Mouse (Mus musculus): Measurements from ENCODE around the gene Pidd1. TPM values are rescaled to one million over a fixed set of nuclear protein-coding genes. Genes with fewer than 3 reads are reported as not detected.

Pidd1 gene
- total and polyA plus RNA-seq, 3 experiments = 0.37 to 2.0 (median 0.70) TPM

GRCm38 (mm10) chr7:141470637-141470944 lies 26.8 kb upstream of the Pidd1 start:
- no peak overlapping the region for H3K9ac ChIP-seq (ENCODE audit: low read depth, low read length)
- H3K27me3 ChIP-seq (ENCODE audit: control insufficient read depth, insufficient read depth, low read length) = no peaks in the 10 kb centered on the region
- no peaks in the 10 kb centered on the region; the same call in 1 of the 2 replicates for H3K36me3 ChIP-seq (ENCODE audit: control insufficient read depth, insufficient read depth, low read length)
- no peaks in the 10 kb centered on the region; the same call in 1 of the 2 replicates for H3K79me2 ChIP-seq (replicated peaks; ENCODE audit: control insufficient read depth, insufficient read depth, low read length)
- no peak for DNase-seq
- no peak for TF ChIP-seq POLR2A (IDR thresholded peaks at IDR 0.05; ENCODE audit: insufficient read depth, low read depth, low read length)
- no peak for TF ChIP-seq EP300 (IDR thresholded peaks at IDR 0.05; ENCODE audit: insufficient read depth, low read depth, low read length)
- TF ChIP-seq CTCF (IDR thresholded peaks at IDR 0.05) = no peak
- H3K4me1 ChIP-seq (ENCODE audit: control insufficient read depth, insufficient read depth, low read length) = peaks cover 21% of the 10 kb centered on the region
- no peak overlapping the region for H3K4me3 ChIP-seq
- no peak overlapping the region for H3K27ac ChIP-seq
- intact Hi-C loops (cut with DNase I) = no loop called here
- WGBS = 93% methylated on average over 10 of the region's 10 CpGs

DNA sequence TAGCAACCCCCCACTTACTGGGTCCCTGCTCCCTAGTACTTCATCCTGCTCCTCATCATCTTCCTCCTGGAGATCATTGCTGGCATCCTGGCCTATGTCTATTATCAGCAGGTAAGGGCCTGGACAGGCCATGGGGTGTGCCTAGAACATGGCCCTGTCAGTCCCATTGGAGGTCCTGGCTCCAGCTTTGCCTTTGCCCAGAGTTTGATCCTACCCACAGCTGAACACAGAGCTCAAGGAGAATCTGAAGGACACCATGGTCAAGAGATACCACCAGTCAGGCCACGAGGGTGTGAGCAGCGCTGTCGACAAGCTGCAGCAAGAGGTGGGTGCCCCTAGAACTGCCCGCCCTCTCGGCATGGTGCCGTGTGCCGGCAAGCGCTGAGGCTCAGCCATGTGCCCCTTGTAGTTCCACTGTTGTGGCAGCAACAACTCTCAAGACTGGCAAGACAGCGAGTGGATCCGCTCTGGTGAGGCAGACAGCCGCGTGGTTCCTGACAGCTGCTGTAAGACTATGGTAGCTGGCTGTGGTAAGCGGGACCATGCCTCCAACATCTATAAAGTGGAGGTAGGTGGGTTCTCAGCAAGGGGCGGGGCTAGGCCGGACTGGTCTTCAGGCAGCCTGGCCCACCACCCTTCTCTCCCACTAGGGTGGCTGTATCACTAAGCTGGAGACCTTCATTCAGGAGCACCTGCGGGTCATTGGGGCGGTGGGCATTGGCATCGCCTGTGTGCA lies 26.2 kb upstream of the Pidd1 start:
- Histone ChIP-seq H3K27me3 (ENCODE audit: control insufficient read depth, insufficient read depth, low read length) (no peaks in the 10 kb centered on the region), H3K79me2 (replicated peaks; ENCODE audit: control insufficient read depth, insufficient read depth, low read length) (no peaks in the 10 kb centered on the region; the same call in 1 of the 2 replicates), H3K27ac (peak overlapping the region; percentile 98), H3K4me1 (ENCODE audit: control insufficient read depth, insufficient read depth, low read length) (peaks cover 24% of the 10 kb centered on the region), H3K9ac (ENCODE audit: low read depth, low read length) (no peak overlapping the region), H3K4me3 (peak overlapping the region; percentile 82; the same call in 1 of the 2 replicates), H3K36me3 (ENCODE audit: control insufficient read depth, insufficient read depth, low read length) (no peaks in the 10 kb centered on the region; the same call in 1 of the 2 replicates)
- TF ChIP-seq POLR2A (IDR thresholded peaks at IDR 0.05; ENCODE audit: insufficient read depth, low read depth, low read length) = no peak
- TF ChIP-seq CTCF (IDR thresholded peaks at IDR 0.05) = no peak
- no peak for TF ChIP-seq EP300 (IDR thresholded peaks at IDR 0.05; ENCODE audit: insufficient read depth, low read depth, low read length)
- 87% methylated on average over 18 of the region's 18 CpGs for WGBS
- intact Hi-C loops (cut with DNase I) = no loop called here
- peak; percentile 41 to 49 for DNase-seq

GRCm38 (mm10) chr7:141469352-141469751 lies 25.5 kb upstream of the Pidd1 start:
- H3K4me3 ChIP-seq = peak overlapping the region; percentile 82
- H3K27ac ChIP-seq = peak overlapping the region; percentile 98
- no peaks in the 10 kb centered on the region; the same call in 1 of the 2 replicates for H3K79me2 ChIP-seq (replicated peaks; ENCODE audit: control insufficient read depth, insufficient read depth, low read length)
- intact Hi-C loops (cut with DNase I) = no loop called here
- no peak for TF ChIP-seq CTCF (IDR thresholded peaks at IDR 0.05)
- TF ChIP-seq POLR2A (IDR thresholded peaks at IDR 0.05; ENCODE audit: insufficient read depth, low read depth, low read length) = no peak
- peaks cover 22% of the 10 kb centered on the region for H3K4me1 ChIP-seq (ENCODE audit: control insufficient read depth, insufficient read depth, low read length)
- 78% methylated on average over 6 of the region's 6 CpGs for WGBS
- no peaks in the 10 kb centered on the region for H3K27me3 ChIP-seq (ENCODE audit: control insufficient read depth, insufficient read depth, low read length)
- peak overlapping the region; percentile 44 for H3K9ac ChIP-seq (ENCODE audit: low read depth, low read length)
- H3K36me3 ChIP-seq (ENCODE audit: control insufficient read depth, insufficient read depth, low read length) = no peaks in the 10 kb centered on the region; the same call in 1 of the 2 replicates
- peak in 1 of 2 experiments; percentile 25 for DNase-seq

GRCm38 (mm10) chr7:141468522-141469211 lies 24.8 kb upstream of the Pidd1 start:
- Histone ChIP-seq H3K79me2 (replicated peaks; ENCODE audit: control insufficient read depth, insufficient read depth, low read length) (no peaks in the 10 kb centered on the region; the same call in 1 of the 2 replicates), H3K27me3 (ENCODE audit: control insufficient read depth, insufficient read depth, low read length) (no peaks in the 10 kb centered on the region), H3K4me3 (peak overlapping the region; percentile 82), H3K4me1 (ENCODE audit: control insufficient read depth, insufficient read depth, low read length) (peaks cover 19% of the 10 kb centered on the region), H3K27ac (peak overlapping the region; percentile 98), H3K9ac (ENCODE audit: low read depth, low read length) (peak overlapping the region; percentile 75), H3K36me3 (ENCODE audit: control insufficient read depth, insufficient read depth, low read length) (no peaks in the 10 kb centered on the region; the same call in 1 of the 2 replicates)
- intact Hi-C loops (cut with DNase I) = no loop called here
- under 1% methylated on average over 8 of the region's 8 CpGs for WGBS
- peak; percentile 73 to 82 for DNase-seq
- TF ChIP-seq CTCF (IDR thresholded peaks at IDR 0.05) (peak; percentile 79), POLR2A (IDR thresholded peaks at IDR 0.05; ENCODE audit: insufficient read depth, low read depth, low read length) (peak; percentile 85), EP300 (IDR thresholded peaks at IDR 0.05; ENCODE audit: insufficient read depth, low read depth, low read length) (0 out of 2 replicates have a peak, but pooled peaks have one; percentile 43)

DNA sequence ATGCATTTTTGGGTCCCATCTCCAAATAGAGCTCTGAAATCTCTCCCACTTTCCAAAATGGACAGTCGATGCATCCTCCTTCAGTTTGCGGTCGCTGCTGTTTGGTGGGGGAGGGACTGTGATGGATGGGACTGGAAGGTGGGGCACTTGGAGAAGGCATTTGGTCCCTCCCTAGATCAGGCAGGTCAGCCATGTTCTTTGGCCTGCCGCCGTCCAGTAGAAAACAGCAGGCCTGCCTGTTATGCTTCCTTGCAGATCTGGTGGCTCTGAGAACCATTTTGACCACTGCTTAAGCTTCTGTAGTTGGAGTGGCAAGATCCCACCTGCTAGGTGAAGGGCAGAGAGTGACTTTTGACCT lies 24.3 kb upstream of the Pidd1 start:
- H3K4me1 ChIP-seq (ENCODE audit: control insufficient read depth, insufficient read depth, low read length) = peaks cover 19% of the 10 kb centered on the region
- intact Hi-C loops (cut with DNase I) = no loop called here
- WGBS = 3% methylated on average over 5 of the region's 5 CpGs

More for the DNA sequence above, 24.3 kb upstream of the Pidd1 start:
- Histone ChIP-seq H3K27ac (peak overlapping the region; percentile 98), H3K4me3 (peak overlapping the region; percentile 82), H3K36me3 (ENCODE audit: control insufficient read depth, insufficient read depth, low read length) (no peaks in the 10 kb centered on the region; the same call in 1 of the 2 replicates), H3K9ac (ENCODE audit: low read depth, low read length) (peak overlapping the region; percentile 75), H3K27me3 (ENCODE audit: control insufficient read depth, insufficient read depth, low read length) (no peaks in the 10 kb centered on the region), H3K79me2 (replicated peaks; ENCODE audit: control insufficient read depth, insufficient read depth, low read length) (no peaks in the 10 kb centered on the region; the same call in 1 of the 2 replicates)
- peak in 1 of 2 experiments; percentile 58 for DNase-seq
- TF ChIP-seq CTCF (IDR thresholded peaks at IDR 0.05) = no peak
- no peak for TF ChIP-seq EP300 (IDR thresholded peaks at IDR 0.05; ENCODE audit: insufficient read depth, low read depth, low read length)

Data from heart, adult 2 months (tissue).